Mouse (Mus musculus): Measurements from ENCODE around the gene Hhex. TPM values are rescaled to one million over a fixed set of nuclear protein-coding genes. Genes with fewer than 3 reads are reported as not detected.

Hhex gene
- polyA plus RNA-seq, 1 experiment from 2014 or later: 13.4 TPM

DNA sequence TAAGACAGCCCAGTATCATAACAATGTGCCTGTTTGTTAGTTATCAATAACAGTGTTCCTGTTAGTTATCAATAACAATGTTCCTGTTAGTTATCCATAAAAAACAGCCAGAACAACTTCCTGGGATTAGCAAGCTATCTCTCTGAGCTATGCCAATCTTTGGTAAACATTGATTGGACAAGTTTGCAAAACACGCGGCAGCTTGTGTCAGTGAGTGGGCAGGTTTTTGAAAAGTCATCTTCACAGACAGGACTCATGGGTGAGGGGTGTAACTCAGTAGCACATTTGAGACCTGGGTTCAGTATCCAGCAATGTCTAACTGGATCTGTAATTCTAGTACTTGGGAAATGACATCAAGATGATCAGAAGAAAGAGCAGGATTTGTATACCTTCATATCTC lies 20.9 kb downstream of the Hhex start:
- no peak overlapping the region for H3K4me2 ChIP-seq
- no peak overlapping the region for H3K4me3 ChIP-seq
- no peaks in the 10 kb centered on the region for H3K36me3 ChIP-seq
- peaks cover 23% of the 10 kb centered on the region for H3K27me3 ChIP-seq (replicated peaks)
- ATAC-seq (ENCODE audit: insufficient number of reproducible peaks, low FRiP score): no peak
- H3K9me3 ChIP-seq (replicated peaks): peaks cover 9% of the 10 kb centered on the region; the same call in 1 of the 2 replicates
- no peaks in the 10 kb centered on the region for H3K4me1 ChIP-seq (replicated peaks)
- no peak overlapping the region for H3K27ac ChIP-seq (ENCODE audit: poor library complexity, severe bottlenecking)
- H3K9ac ChIP-seq: no peak overlapping the region
- WGBS: 66% methylated on average over 2 of the region's 2 CpGs

GRCm38 (mm10) chr19:37455961-37456360 lies 21.4 kb downstream of the Hhex start:
- Histone ChIP-seq H3K4me2 (no peak overlapping the region), H3K4me1 (replicated peaks) (no peaks in the 10 kb centered on the region), H3K9ac (no peak overlapping the region), H3K9me3 (replicated peaks) (peaks cover 14% of the 10 kb centered on the region; the same call in 1 of the 2 replicates), H3K27me3 (replicated peaks) (peaks cover 23% of the 10 kb centered on the region), H3K36me3 (no peaks in the 10 kb centered on the region), H3K27ac (ENCODE audit: poor library complexity, severe bottlenecking) (no peak overlapping the region), H3K4me3 (no peak overlapping the region)
- ATAC-seq (ENCODE audit: insufficient number of reproducible peaks, low FRiP score): no peak
- WGBS: 91% methylated on average over 1 of the region's 1 CpGs

- ATAC-seq (ENCODE audit: insufficient number of reproducible peaks, low FRiP score): no peak
- no peak overlapping the region for H3K27ac ChIP-seq (ENCODE audit: poor library complexity, severe bottlenecking)
- no peak overlapping the region for H3K4me3 ChIP-seq
- H3K4me2 ChIP-seq: no peak overlapping the region
- no peaks in the 10 kb centered on the region for H3K36me3 ChIP-seq
- no peaks in the 10 kb centered on the region for H3K4me1 ChIP-seq (replicated peaks)
- 75% methylated on average over 6 of the region's 6 CpGs for WGBS
- H3K9ac ChIP-seq: no peak overlapping the region
- H3K9me3 ChIP-seq (replicated peaks): peaks cover 20% of the 10 kb centered on the region; the same call in 1 of the 2 replicates
- peaks cover 10% of the 10 kb centered on the region; the same call in 1 of the 2 replicates for H3K27me3 ChIP-seq (replicated peaks)
Measured at GRCm38 (mm10) chr19:37458013-37458412, 23.4 kb downstream of the Hhex start.

- Histone ChIP-seq H3K4me2 (no peak overlapping the region), H3K4me3 (no peak overlapping the region), H3K4me1 (replicated peaks) (no peaks in the 10 kb centered on the region), H3K27ac (ENCODE audit: poor library complexity, severe bottlenecking) (no peak overlapping the region), H3K9ac (no peak overlapping the region), H3K27me3 (replicated peaks) (0 out of 2 replicates have a peak, but pooled peaks cover 2% of the 10 kb centered on the region), H3K9me3 (replicated peaks) (peaks cover 2% of the 10 kb centered on the region; the same call in 1 of the 2 replicates), H3K36me3 (no peaks in the 10 kb centered on the region)
- WGBS: 78% methylated on average over 3 of the region's 3 CpGs
- ATAC-seq (ENCODE audit: insufficient number of reproducible peaks, low FRiP score): no peak
Measured at GRCm38 (mm10) chr19:37466403-37466802, 31.8 kb downstream of the Hhex start.

DNA sequence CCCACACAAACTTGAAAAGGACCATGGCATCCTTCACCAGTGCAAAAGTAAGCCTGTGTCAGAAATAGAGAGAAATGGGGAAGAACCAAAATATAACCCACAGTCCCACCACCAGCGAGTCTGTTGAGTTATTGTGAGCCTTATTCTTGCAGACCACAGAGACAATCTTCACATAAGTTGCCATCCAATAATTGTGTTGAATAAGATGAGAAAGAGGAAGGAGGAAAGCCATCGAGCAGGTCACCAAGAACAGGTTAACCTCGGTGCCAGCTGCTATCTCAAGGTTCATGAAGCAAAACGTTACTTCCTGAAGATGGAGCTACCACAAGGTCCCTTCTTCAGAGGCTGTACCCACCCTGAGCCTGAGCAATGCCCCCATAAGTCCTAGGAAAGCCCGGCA lies 32.4 kb downstream of the Hhex start:
- Histone ChIP-seq H3K27ac (ENCODE audit: poor library complexity, severe bottlenecking) (no peak overlapping the region), H3K4me2 (no peak overlapping the region), H3K9me3 (replicated peaks) (peaks cover 2% of the 10 kb centered on the region; the same call in 1 of the 2 replicates), H3K4me1 (replicated peaks) (no peaks in the 10 kb centered on the region), H3K36me3 (no peaks in the 10 kb centered on the region), H3K4me3 (no peak overlapping the region), H3K9ac (no peak overlapping the region), H3K27me3 (replicated peaks) (0 out of 2 replicates have a peak, but pooled peaks cover 2% of the 10 kb centered on the region)
- 73% methylated on average over 5 of the region's 5 CpGs for whole genome bisulfite sequencing
- ATAC-seq (ENCODE audit: insufficient number of reproducible peaks, low FRiP score): no peak

GRCm38 (mm10) chr19:37468841-37469566 lies 34.4 kb downstream of the Hhex start:
- H3K27me3 ChIP-seq (replicated peaks): peaks cover 2% of the 10 kb centered on the region; the same call in 1 of the 2 replicates
- H3K4me3 ChIP-seq: no peak overlapping the region
- H3K4me1 ChIP-seq (replicated peaks): no peaks in the 10 kb centered on the region
- no peak overlapping the region for H3K9ac ChIP-seq
- no peak for ATAC-seq (ENCODE audit: insufficient number of reproducible peaks, low FRiP score)
- no peaks in the 10 kb centered on the region; the same call in 1 of the 2 replicates for H3K9me3 ChIP-seq (replicated peaks)
- 71% methylated on average over 6 of the region's 6 CpGs for WGBS
- H3K27ac ChIP-seq (ENCODE audit: poor library complexity, severe bottlenecking): no peak overlapping the region
- no peak overlapping the region for H3K4me2 ChIP-seq
- H3K36me3 ChIP-seq: no peaks in the 10 kb centered on the region

- 80% methylated on average over 4 of the region's 4 CpGs for WGBS
Measured at GRCm38 (mm10) chr19:37471680-37472079, 37.1 kb downstream of the Hhex start.

GRCm38 (mm10) chr19:37472589-37472988 lies 38.0 kb downstream of the Hhex start:
- Histone ChIP-seq H3K27me3 (replicated peaks) (no peaks in the 10 kb centered on the region; the same call in 1 of the 2 replicates), H3K36me3 (no peaks in the 10 kb centered on the region), H3K9me3 (replicated peaks) (0 out of 2 replicates have a peak, but pooled peaks cover 4% of the 10 kb centered on the region), H3K9ac (no peak overlapping the region), H3K4me1 (replicated peaks) (no peaks in the 10 kb centered on the region), H3K4me3 (no peak overlapping the region), H3K4me2 (no peak overlapping the region), H3K27ac (ENCODE audit: poor library complexity, severe bottlenecking) (no peak overlapping the region)
- whole genome bisulfite sequencing: 89% methylated on average over 3 of the region's 3 CpGs
- no peak for ATAC-seq (ENCODE audit: insufficient number of reproducible peaks, low FRiP score)

More at GRCm38 (mm10) chr19:37471680-37472079, 37.1 kb downstream of the Hhex start:
- Histone ChIP-seq H3K27ac (ENCODE audit: poor library complexity, severe bottlenecking) (no peak overlapping the region), H3K27me3 (replicated peaks) (no peaks in the 10 kb centered on the region; the same call in 1 of the 2 replicates), H3K4me3 (no peak overlapping the region), H3K9ac (no peak overlapping the region), H3K4me1 (replicated peaks) (no peaks in the 10 kb centered on the region), H3K36me3 (no peaks in the 10 kb centered on the region), H3K9me3 (replicated peaks) (0 out of 2 replicates have a peak, but pooled peaks cover 4% of the 10 kb centered on the region), H3K4me2 (no peak overlapping the region)
- ATAC-seq (ENCODE audit: insufficient number of reproducible peaks, low FRiP score): no peak

GRCm38 (mm10) chr19:37481704-37482103 lies 47.1 kb downstream of the Hhex start:
- Histone ChIP-seq H3K9ac (no peak overlapping the region), H3K4me2 (no peak overlapping the region), H3K27ac (ENCODE audit: poor library complexity, severe bottlenecking) (no peak overlapping the region), H3K4me3 (no peak overlapping the region), H3K9me3 (replicated peaks) (peaks cover 6% of the 10 kb centered on the region; the same call in 1 of the 2 replicates), H3K4me1 (replicated peaks) (peaks cover 9% of the 10 kb centered on the region), H3K36me3 (no peaks in the 10 kb centered on the region), H3K27me3 (replicated peaks) (peaks cover 5% of the 10 kb centered on the region; the same call in 1 of the 2 replicates)
- ATAC-seq (ENCODE audit: insufficient number of reproducible peaks, low FRiP score): peak; percentile 69
- WGBS: 23% methylated on average over 8 of the region's 8 CpGs

- 77% methylated on average over 14 of the region's 14 CpGs for WGBS
Measured at GRCm38 (mm10) chr19:37482556-37483187, 48.1 kb downstream of the Hhex start.

GRCm38 (mm10) chr19:37484787-37485186 lies 50.2 kb downstream of the Hhex start:
- Histone ChIP-seq H3K27ac (ENCODE audit: poor library complexity, severe bottlenecking) (no peak overlapping the region), H3K9me3 (replicated peaks) (peaks cover 6% of the 10 kb centered on the region; the same call in 1 of the 2 replicates), H3K9ac (no peak overlapping the region), H3K27me3 (replicated peaks) (peaks cover 5% of the 10 kb centered on the region; the same call in 1 of the 2 replicates), H3K36me3 (no peaks in the 10 kb centered on the region), H3K4me1 (replicated peaks) (peaks cover 9% of the 10 kb centered on the region), H3K4me2 (no peak overlapping the region), H3K4me3 (no peak overlapping the region)
- ATAC-seq (ENCODE audit: insufficient number of reproducible peaks, low FRiP score): no peak
- WGBS: 75% methylated on average over 6 of the region's 6 CpGs

More at GRCm38 (mm10) chr19:37482556-37483187, 48.1 kb downstream of the Hhex start:
- H3K9me3 ChIP-seq (replicated peaks): peaks cover 6% of the 10 kb centered on the region; the same call in 1 of the 2 replicates
- no peak overlapping the region for H3K9ac ChIP-seq
- no peak overlapping the region for H3K27ac ChIP-seq (ENCODE audit: poor library complexity, severe bottlenecking)
- H3K4me2 ChIP-seq: no peak overlapping the region
- H3K4me1 ChIP-seq (replicated peaks): peaks cover 9% of the 10 kb centered on the region
- H3K27me3 ChIP-seq (replicated peaks): peaks cover 5% of the 10 kb centered on the region; the same call in 1 of the 2 replicates
- H3K4me3 ChIP-seq: no peak overlapping the region
- no peak for ATAC-seq (ENCODE audit: insufficient number of reproducible peaks, low FRiP score)
- H3K36me3 ChIP-seq: no peaks in the 10 kb centered on the region
